Mouse (Mus musculus) erythroblast, embryonic 14.5 days (primary cell): ENCODE measurements around the gene Ndufa6.

Experiments used
- GATA1 ChIP-seq: IDR thresholded peaks from 2 replicates; pipeline ENCODE4 v1.6.1; 2012; ENCODE audit warnings: low read length, inconsistent platforms, mixed read lengths
- TAL1 ChIP-seq: IDR thresholded peaks from 3 replicates; pipeline ENCODE4 v1.6.1; 2012; ENCODE audit warnings: low read length, inconsistent platforms, mixed read lengths

- TF ChIP-seq GATA1 (no peak), TAL1 (no peak)
Measured at GRCm38 (mm10) chr15:82307107-82307506, 47.0 kb downstream of the Ndufa6 start.
